ENCODE assay signal across 8 mouse cellular contexts in genomic region chr11:11686569-11687051, GRCm38 (mm10). TPM values are rescaled to one million over a fixed set of nuclear protein-coding genes. Genes with fewer than 3 reads are reported as not detected.
DNase-seq lines count a peak whose midpoint lies in the region; ATAC-seq and TF ChIP-seq lines count a peak whose summit lies in the region.

No protein-coding gene starts in this region.

- peaks cover 7% of the 10 kb centered on the region for H3K4me1 ChIP-seq in heart, embryonic 16.5 days (ENCODE audit: control insufficient read depth, insufficient read depth, low read length)
- H3K4me1 ChIP-seq in bone marrow macrophage, adult 2 months (ENCODE audit: control insufficient read depth, insufficient read depth, low read length) = peaks cover 8% of the 10 kb centered on the region
- H3K4me1 ChIP-seq in hindbrain, embryonic 15.5 days (replicated peaks) = peaks cover 19% of the 10 kb centered on the region
- peaks cover 18% of the 10 kb centered on the region for H3K4me1 ChIP-seq in midbrain, embryonic 15.5 days

- WGBS in heart, embryonic 16.5 days = 11% methylated on average over 16 of the region's 16 CpGs
- WGBS in hindbrain, embryonic 15.5 days = 14% methylated on average over 16 of the region's 16 CpGs
- 12% methylated on average over 16 of the region's 16 CpGs for WGBS in midbrain, embryonic 15.5 days

- no peak for ATAC-seq in heart, embryonic 16.5 days (replicated peaks; ENCODE audit: extremely low read depth, insufficient read depth, low FRiP score)
- no peak for ATAC-seq in hindbrain, embryonic 15.5 days (ENCODE audit: low FRiP score, low read depth)
- no peak for ATAC-seq in midbrain, embryonic 15.5 days (replicated peaks)

- peak overlapping the region; percentile 99 for H3K4me2 ChIP-seq in heart, embryonic 16.5 days (ENCODE audit: low read depth, low read length)
- peak overlapping the region; percentile 100 for H3K4me2 ChIP-seq in hindbrain, embryonic 15.5 days
- peak overlapping the region; percentile 100 for H3K4me2 ChIP-seq in midbrain, embryonic 15.5 days

- intact Hi-C loops in heart, postnatal 36 days (cut with DNase I) = no loop called here

- TF ChIP-seq POLR2A in bone marrow macrophage, adult 2 months (IDR thresholded peaks at IDR 0.05; ENCODE audit: borderline replicate concordance, low read depth, low read length) = no peak

- H3K9ac ChIP-seq in heart, embryonic 16.5 days (ENCODE audit: low read length) = peak overlapping the region; percentile 78
- no peak overlapping the region for H3K9ac ChIP-seq in hindbrain, embryonic 15.5 days
- no peak overlapping the region for H3K9ac ChIP-seq in midbrain, embryonic 15.5 days

- no peaks in the 10 kb centered on the region for H3K36me3 ChIP-seq in heart, embryonic 16.5 days (ENCODE audit: control insufficient read depth, insufficient read depth)
- H3K36me3 ChIP-seq in hindbrain, embryonic 15.5 days = no peaks in the 10 kb centered on the region
- no peaks in the 10 kb centered on the region for H3K36me3 ChIP-seq in midbrain, embryonic 15.5 days (replicated peaks)

- TF ChIP-seq CTCF in bone marrow macrophage, adult 2 months (IDR thresholded peaks at IDR 0.05; ENCODE audit: low read depth, low read length) = no peak

- peak overlapping the region; percentile 80 for H3K4me3 ChIP-seq in heart, embryonic 16.5 days (ENCODE audit: low read length)
- peak overlapping the region; percentile 95 for H3K4me3 ChIP-seq in bone marrow macrophage, adult 2 months (ENCODE audit: insufficient read depth, low read length)
- peak overlapping the region; percentile 64 for H3K4me3 ChIP-seq in hindbrain, embryonic 15.5 days
- peak overlapping the region; percentile 55 for H3K4me3 ChIP-seq in midbrain, embryonic 15.5 days

- no peaks in the 10 kb centered on the region for H3K9me3 ChIP-seq in heart, embryonic 16.5 days (replicated peaks; ENCODE audit: control insufficient read depth, low read length)
- no peaks in the 10 kb centered on the region for H3K9me3 ChIP-seq in hindbrain, embryonic 15.5 days
- no peaks in the 10 kb centered on the region for H3K9me3 ChIP-seq in midbrain, embryonic 15.5 days

- no peak for DNase-seq in heart, postnatal 36 days
- DNase-seq in urinary bladder, adult 18-20 months (ENCODE audit: low spot score in 2 of 2) = no peak
- no peak for DNase-seq in adrenal gland, adult 18-20 months (ENCODE audit: low spot score in 2 of 2)
- DNase-seq in frontal cortex, postnatal 25 days (ENCODE audit: low spot score in 2 of 2) = no peak

- peak overlapping the region; percentile 18; the same call in 1 of the 2 replicates for H3K27ac ChIP-seq in heart, embryonic 16.5 days (ENCODE audit: low read length)
- peak overlapping the region; percentile 73 for H3K27ac ChIP-seq in bone marrow macrophage, adult 2 months (ENCODE audit: insufficient read depth, low read depth, low read length)
- no peak overlapping the region for H3K27ac ChIP-seq in hindbrain, embryonic 15.5 days (replicated peaks)
- no peak overlapping the region for H3K27ac ChIP-seq in midbrain, embryonic 15.5 days

- peaks cover 43% of the 10 kb centered on the region for H3K27me3 ChIP-seq in heart, embryonic 16.5 days (ENCODE audit: control insufficient read depth, insufficient read depth, low read length)
- H3K27me3 ChIP-seq in hindbrain, embryonic 15.5 days = peaks cover 48% of the 10 kb centered on the region
- peaks cover 37% of the 10 kb centered on the region for H3K27me3 ChIP-seq in midbrain, embryonic 15.5 days (replicated peaks)

RNA-seq across cellular contexts. Expression of gene Ikzf1, which starts 1.8 kb away (rescaled TPM):
- polyA plus RNA-seq in heart, embryonic 16.5 days (2015; fragmentation: Nextera tagmentation; extraction: Ambion mirVana) = 3.9 and 15.1 TPM in 2 replicates
- total RNA-seq in heart, postnatal 36 days (2021) = 1 to 10 TPM; 1.5 to 2.1 TPM
- polyA plus RNA-seq in bone marrow macrophage, adult 2 months (2012; ENCODE audit: insufficient read depth, insufficient read length, missing spikeins) = 49.9 and 55.8 TPM in 2 replicates
- 0.94 and 1.2 TPM in 2 replicates for polyA plus RNA-seq in hindbrain, embryonic 15.5 days (2015; fragmentation: Nextera tagmentation; extraction: Ambion mirVana)
- polyA plus RNA-seq in midbrain, embryonic 15.5 days (2015; fragmentation: Nextera tagmentation; extraction: Ambion mirVana) = 1.6 and 1.9 TPM in 2 replicates
- 1 to 10 TPM; 2.6 to 3.9 TPM for total RNA-seq in adrenal gland, adult 18-20 months (2021)

RNA-seq across cellular contexts. Expression of gene 4930512M02Rik, which starts 59.0 kb away (rescaled TPM):
- polyA plus RNA-seq in heart, embryonic 16.5 days (2015; fragmentation: Nextera tagmentation; extraction: Ambion mirVana) = not detected in 2 replicates
- not detected for total RNA-seq in heart, postnatal 36 days (2021)
- polyA plus RNA-seq in bone marrow macrophage, adult 2 months (2012; ENCODE audit: insufficient read depth, insufficient read length, missing spikeins) = not detected in 2 replicates
- not detected in 2 replicates for polyA plus RNA-seq in hindbrain, embryonic 15.5 days (2015; fragmentation: Nextera tagmentation; extraction: Ambion mirVana)
- not detected in 2 replicates for polyA plus RNA-seq in midbrain, embryonic 15.5 days (2015; fragmentation: Nextera tagmentation; extraction: Ambion mirVana)
- total RNA-seq in adrenal gland, adult 18-20 months (2021) = not detected

Comparison
In these comparisons a context has a peak if more than half of its experiments do, and no peak if none do; other contexts are left out.
1. H3K27ac ChIP-seq: peak in heart, embryonic 16.5 days (single experiment) and bone marrow macrophage, adult 2 months (single experiment); none in hindbrain, embryonic 15.5 days (single experiment) and midbrain, embryonic 15.5 days (single experiment).
2. Peak in every context shown above with its lines, with median percentiles within 50 percentile points of each other: H3K4me2 ChIP-seq and H3K4me3 ChIP-seq.